Mouse (Mus musculus) thymus, adult 2 months (tissue): ENCODE data around the gene Gm3264.
"Not testable (repeated sequence)": the region's sequence is repeated elsewhere in the genome, so short reads cannot be mapped to it uniquely, and the experiment has no call there.

Experiments used
- CTCF ChIP-seq: fragments of 200-500 bp; IDR thresholded peaks from 2 replicates; pipeline ENCODE4 v1.5.1; 2012; ENCODE audit warnings: mild to moderate bottlenecking, control low read depth, low read length, moderate library complexity, borderline replicate concordance; ENCODE audit not compliant: control insufficient read depth, poor library complexity, insufficient read depth; ENCODE audit errors: extremely low read depth
- POLR2A ChIP-seq: fragments of 200-500 bp; IDR thresholded peaks from 2 replicates; pipeline ENCODE4 v1.6.1; 2012; ENCODE audit warnings: mild to moderate bottlenecking, low read length, control low read depth, moderate library complexity; ENCODE audit not compliant: control insufficient read depth, poor library complexity, insufficient read depth; ENCODE audit errors: extremely low read depth

DNA sequence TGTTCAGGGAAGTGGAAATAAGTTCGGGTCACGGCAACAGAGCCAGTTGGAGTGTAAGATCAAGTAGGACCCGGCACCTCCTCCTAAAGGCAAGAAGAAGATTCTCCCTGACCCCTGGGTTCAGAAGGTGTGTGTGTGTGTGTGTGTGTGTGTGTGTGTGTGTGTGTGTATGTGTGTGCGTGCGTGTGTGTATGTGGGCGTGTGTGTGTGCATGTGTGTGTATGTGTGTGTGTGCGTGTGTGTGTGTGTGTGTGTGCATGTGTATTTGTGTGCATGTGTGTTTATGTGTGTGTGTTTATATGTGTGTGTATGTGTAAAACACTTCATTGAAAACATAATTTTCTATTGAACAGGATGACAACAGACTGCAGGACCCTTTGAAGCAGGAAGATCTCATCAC, 33.4 kb upstream of the Gm3264 start:
- not testable (repeated sequence) for TF ChIP-seq CTCF, POLR2A
